Mouse (Mus musculus) olfactory bulb, adult 2 months (tissue): ENCODE data around the gene Pde4a.

ENCODE experiments used
- CTCF ChIP-seq: fragments of 200-500 bp; IDR thresholded peaks from 2 replicates; pipeline ENCODE4 v1.5.1; 2012; ENCODE audit warnings: low read depth, mild to moderate bottlenecking, low read length, moderate library complexity; ENCODE audit not compliant: insufficient read depth
- POLR2A ChIP-seq: fragments of 200-500 bp; IDR thresholded peaks from 2 replicates; pipeline ENCODE4 v1.6.1; 2012; ENCODE audit warnings: mild to moderate bottlenecking, low read depth, low read length, moderate library complexity; ENCODE audit not compliant: insufficient read depth

DNA sequence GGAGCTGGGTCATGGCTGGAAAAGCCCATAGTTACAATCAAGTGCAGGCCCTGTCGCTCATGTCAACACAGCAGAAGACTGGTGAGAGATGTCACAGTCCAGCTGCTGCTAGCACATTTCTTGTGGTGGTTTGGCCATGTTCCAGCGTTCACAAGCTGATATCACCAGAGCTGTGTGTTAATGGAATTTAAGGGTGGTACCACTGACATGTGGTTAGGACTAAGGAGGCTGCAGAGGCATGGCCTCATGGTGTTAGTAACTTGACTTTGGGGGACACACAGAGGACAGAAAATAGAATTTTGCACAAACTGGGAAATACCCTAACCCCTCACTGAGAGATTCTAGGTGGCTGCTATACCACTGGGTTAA, 39.3 kb upstream of the Pde4a start:
- no peak for TF ChIP-seq CTCF
- no peak for TF ChIP-seq POLR2A
